Mouse (Mus musculus) urinary bladder, postnatal 14 days (tissue): ENCODE measurements around the gene Pidd1.
"Not testable (repeated sequence)": the region's sequence is repeated elsewhere in the genome, so short reads cannot be mapped to it uniquely, and the experiment has no call there.

ENCODE experiments used
- DNase-seq: peaks from one replicate; pipeline ENCODE4 v3.0.0; 2021; ENCODE audit warnings: low spot score

Gene Pidd1

GRCm38 (mm10) chr7:141413809-141414584 is 29.8 kb downstream of the Pidd1 start, which contains the start of gene Gatd1:
Gene Gatd1, minus strand, starts transcription at chr7:141414136.
- DNase-seq: peak; percentile 100

- peak; percentile 29 for DNase-seq
Observed at GRCm38 (mm10) chr7:141413331-141413730, 30.5 kb downstream of the Pidd1 start.

- DNase-seq: no peak
Observed at GRCm38 (mm10) chr7:141411667-141412066, 32.2 kb downstream of the Pidd1 start.

GRCm38 (mm10) chr7:141410631-141411030 is 33.2 kb downstream of the Pidd1 start:
- no peak for DNase-seq

GRCm38 (mm10) chr7:141408833-141409232 is 35.0 kb downstream of the Pidd1 start:
- peak; percentile 92 for DNase-seq

- DNase-seq: not testable (repeated sequence)
Observed at GRCm38 (mm10) chr7:141407670-141408069, 36.2 kb downstream of the Pidd1 start.

- DNase-seq: no peak
Observed at GRCm38 (mm10) chr7:141405466-141405865, 38.4 kb downstream of the Pidd1 start.

GRCm38 (mm10) chr7:141403305-141403704 is 40.5 kb downstream of the Pidd1 start:
- peak; percentile 59 for DNase-seq

- DNase-seq: no peak
Observed at GRCm38 (mm10) chr7:141395348-141395747, 48.5 kb downstream of the Pidd1 start.

GRCm38 (mm10) chr7:141394771-141395170 is 49.1 kb downstream of the Pidd1 start:
- DNase-seq: peak; percentile 65

GRCm38 (mm10) chr7:141394158-141394557 is 49.7 kb downstream of the Pidd1 start:
- no peak for DNase-seq

GRCm38 (mm10) chr7:141392552-141393222 is 51.1 kb downstream of the Pidd1 start:
- DNase-seq: no peak

GRCm38 (mm10) chr7:141391625-141392551 is 51.9 kb downstream of the Pidd1 start, which contains the start of gene Taldo1:
Gene Taldo1, plus strand, starts transcription at chr7:141392199.
- DNase-seq: peak; percentile 97

- no peak for DNase-seq
Observed at GRCm38 (mm10) chr7:141390326-141391259, 53.2 kb downstream of the Pidd1 start.

- DNase-seq: no peak
Observed at GRCm38 (mm10) chr7:141388487-141389109, 55.2 kb downstream of the Pidd1 start.
